Mouse (Mus musculus): ENCODE measurements around the gene Setdb1.
A peak's percentile ranks its signal among the peaks of the same experiment; 100 is the strongest.

DNA sequence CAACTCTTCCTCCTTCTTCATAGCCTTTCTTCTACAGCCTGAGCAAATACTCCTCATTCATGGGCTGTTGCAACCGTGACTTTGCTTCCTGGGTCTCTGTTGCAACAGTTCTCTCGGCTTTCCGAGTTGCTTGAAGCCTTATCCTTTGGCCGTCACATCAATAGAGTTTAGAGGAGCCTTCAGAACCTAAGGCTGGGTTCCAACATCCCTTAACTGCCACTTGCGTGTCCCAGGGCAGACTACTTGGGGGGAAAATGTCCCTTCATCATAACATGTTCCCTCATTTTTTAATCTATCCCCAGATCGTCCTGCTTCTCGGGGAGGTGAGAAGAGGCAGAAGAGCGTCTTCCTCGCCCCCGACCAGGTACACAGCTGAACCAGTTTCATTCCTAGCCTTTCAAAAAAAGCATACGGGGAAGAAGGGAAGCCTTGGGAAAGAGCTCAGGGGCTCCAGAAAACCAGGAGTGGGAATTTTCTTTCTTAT lies 74.6 kb downstream of the Setdb1 start:
- TF ChIP-seq POLR2A (IDR thresholded peaks at IDR 0.05; ENCODE audit: insufficient read length, low read depth) (no peak), E2F4 (IDR thresholded peaks at IDR 0.05; ENCODE audit: insufficient read depth) (no peak), USF1 (IDR thresholded peaks at IDR 0.05; ENCODE audit: low read depth) (no peak), REST (IDR thresholded peaks at IDR 0.05; ENCODE audit: insufficient read depth, insufficient read length) (no peak), MAX (IDR thresholded peaks at IDR 0.05; ENCODE audit: low read depth) (no peak), MYOD1 (IDR thresholded peaks at IDR 0.05; ENCODE audit: control insufficient read depth in 1 of 3, insufficient read length in 2 of 3, low read depth in 2 of 3) (no peak), POLR2AphosphoS2 (IDR thresholded peaks at IDR 0.05; ENCODE audit: insufficient read length, low read depth) (no peak), TCF12 (IDR thresholded peaks at IDR 0.05; ENCODE audit: insufficient read depth, poor library complexity, severe bottlenecking) (no peak), SRF (IDR thresholded peaks at IDR 0.05; ENCODE audit: control insufficient read depth, insufficient read length, low read depth) (no peak), CEBPB (IDR thresholded peaks at IDR 0.05; ENCODE audit: insufficient read depth, poor library complexity, severe bottlenecking) (peak; percentile 67; the same call in 1 of the 2 replicates)

Data from myocyte (in vitro differentiated cells).